Mouse (Mus musculus): ENCODE measurements around the gene Gpr155.

The Gpr155 gene

DNA sequence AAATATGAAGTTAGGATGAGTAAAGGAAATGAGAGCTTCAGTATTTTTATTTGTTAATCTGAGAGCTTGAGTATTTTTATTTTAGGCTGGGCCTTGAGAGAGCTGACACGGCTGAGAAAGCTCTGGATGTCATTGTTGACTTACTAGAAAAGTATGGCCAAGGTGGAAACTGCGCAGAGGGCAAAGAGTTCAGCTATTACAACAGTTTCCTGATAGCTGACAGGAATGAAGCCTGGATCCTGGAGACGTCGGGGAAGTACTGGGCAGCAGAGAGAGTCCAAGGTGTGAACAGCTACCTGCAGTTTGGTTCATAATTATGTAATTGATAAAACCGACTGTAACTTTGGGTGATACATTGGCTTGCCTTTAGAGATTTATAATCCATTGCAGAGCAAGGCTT is 67.2 kb downstream of the Gpr155 start:
- no peak for DNase-seq (ENCODE audit: low spot score)

DNA sequence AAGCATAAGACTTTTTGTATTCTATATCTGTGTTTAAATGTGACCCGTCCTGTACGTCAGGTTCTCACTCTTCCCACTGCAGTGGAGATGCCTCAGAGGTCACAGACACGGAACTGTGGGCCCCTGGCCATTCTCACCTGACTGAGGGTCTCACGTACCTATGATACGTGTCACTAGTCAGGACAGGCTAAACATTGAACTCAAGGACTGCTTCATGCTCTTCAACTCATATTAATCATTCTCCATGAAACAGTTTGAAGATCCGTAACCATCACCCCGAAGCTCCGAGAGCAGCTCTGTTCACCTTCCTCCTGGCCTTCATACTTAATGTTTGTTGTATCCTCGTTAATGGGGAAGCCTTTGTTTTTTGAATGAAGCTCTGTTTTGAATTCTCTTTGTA is 68.9 kb downstream of the Gpr155 start:
- no peak for DNase-seq (ENCODE audit: low spot score)

GRCm38 (mm10) chr2:73314311-73314710 is 72.1 kb downstream of the Gpr155 start:
- no peak for DNase-seq (ENCODE audit: low spot score)

GRCm38 (mm10) chr2:73313117-73313501 is 73.3 kb downstream of the Gpr155 start:
- DNase-seq (ENCODE audit: low spot score), result peak; percentile 58

DNA sequence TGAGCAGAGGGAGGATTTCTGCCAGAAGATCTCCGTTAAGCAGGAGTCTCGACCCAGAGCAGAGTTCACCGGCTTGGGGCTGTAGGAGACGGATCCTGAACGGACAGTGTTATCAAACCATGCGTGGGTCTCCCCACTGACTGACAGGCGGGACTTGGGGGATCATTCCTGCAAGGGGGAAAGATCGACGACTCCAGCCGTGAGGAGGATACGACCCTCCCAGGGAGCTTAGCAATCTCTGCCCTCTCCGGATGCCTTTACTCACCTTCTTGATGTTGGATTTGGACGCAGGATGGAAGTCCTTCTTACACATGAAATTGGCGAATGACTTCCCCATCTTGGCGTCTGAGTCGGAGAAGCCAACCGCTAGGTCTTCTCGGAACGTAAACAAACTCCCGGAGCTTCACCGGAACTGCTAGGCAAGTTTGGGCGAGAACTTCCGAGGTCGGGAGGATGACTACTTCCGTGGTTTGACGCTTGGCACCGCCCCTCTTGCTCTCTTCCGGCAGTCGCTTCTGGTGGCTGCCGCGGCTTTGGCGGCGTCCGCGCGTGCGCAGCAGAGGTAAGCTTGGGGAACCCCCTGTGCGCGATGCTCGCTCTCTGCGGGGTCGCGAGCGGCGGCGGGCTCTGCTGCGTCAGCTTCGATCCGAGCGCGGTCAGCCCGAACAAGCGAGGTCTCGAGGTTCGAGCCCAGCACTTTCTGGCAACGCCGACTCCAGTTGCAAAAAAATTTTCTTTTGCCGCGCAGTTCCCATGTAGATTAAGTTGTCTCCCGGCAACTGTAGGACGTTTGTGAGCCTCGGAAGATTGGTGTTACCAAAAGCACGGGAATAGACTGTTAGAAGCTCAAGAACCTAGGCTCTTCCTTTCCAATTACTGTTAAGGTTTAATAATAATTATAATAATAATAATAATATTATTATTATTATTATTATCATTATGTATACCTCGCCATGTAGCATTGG is 73.9 kb downstream of the Gpr155 start, which contains the start of the genes Scrn3 and Cir1:
Gene Scrn3 (plus strand): TSS at position 450 of the 965 bp plus-strand sequence.
Gene Cir1 (minus strand): TSS at position 550 of the 965 bp plus-strand sequence.
- DNase-seq (ENCODE audit: low spot score), result peak; percentile 97

- DNase-seq (ENCODE audit: low spot score), result no peak
These were observed 80.4 kb downstream of the Gpr155 start for GRCm38 (mm10) chr2:73306006-73306405.

GRCm38 (mm10) chr2:73304506-73304905 is 81.9 kb downstream of the Gpr155 start:
- no peak for DNase-seq (ENCODE audit: low spot score)

DNA sequence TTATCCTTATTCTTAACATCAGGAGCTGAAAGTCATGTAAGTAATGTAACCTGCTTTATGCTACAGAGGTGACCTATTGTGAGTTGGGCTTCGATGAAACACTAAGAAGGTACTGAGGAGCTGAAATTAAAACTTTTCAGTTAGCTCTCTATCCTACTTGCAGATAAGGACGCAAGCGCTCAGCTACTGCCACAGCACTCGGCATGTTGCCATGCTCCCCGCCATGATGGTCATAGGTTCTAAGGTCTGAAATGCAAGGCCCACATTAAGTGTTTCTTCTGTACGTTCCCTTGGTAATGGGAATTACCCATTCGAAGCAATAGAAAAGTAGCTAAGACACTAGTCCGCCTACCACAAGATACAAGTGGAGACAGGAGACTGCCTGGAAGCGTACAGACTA is 83.7 kb downstream of the Gpr155 start:
- no peak for DNase-seq (ENCODE audit: low spot score)

DNA sequence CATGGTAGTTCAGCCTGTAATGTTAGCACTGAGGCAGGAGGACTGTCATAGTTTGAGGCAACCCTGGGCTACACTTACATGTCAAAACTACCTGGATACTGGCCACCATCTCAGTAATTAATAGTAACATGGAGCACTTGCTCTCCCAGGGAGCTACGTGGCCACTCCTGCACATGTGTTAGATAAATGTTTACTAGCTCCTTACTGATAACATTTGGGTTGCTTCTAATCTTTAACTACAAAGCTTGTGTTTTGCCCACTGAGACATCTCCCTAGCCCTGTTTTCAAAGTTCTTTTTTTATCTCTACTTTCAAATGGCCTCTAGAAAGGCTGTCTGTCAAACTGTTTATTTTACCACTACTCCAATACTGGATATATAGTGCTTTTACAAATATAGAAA is 84.4 kb downstream of the Gpr155 start:
- no peak for DNase-seq (ENCODE audit: low spot score)

DNA sequence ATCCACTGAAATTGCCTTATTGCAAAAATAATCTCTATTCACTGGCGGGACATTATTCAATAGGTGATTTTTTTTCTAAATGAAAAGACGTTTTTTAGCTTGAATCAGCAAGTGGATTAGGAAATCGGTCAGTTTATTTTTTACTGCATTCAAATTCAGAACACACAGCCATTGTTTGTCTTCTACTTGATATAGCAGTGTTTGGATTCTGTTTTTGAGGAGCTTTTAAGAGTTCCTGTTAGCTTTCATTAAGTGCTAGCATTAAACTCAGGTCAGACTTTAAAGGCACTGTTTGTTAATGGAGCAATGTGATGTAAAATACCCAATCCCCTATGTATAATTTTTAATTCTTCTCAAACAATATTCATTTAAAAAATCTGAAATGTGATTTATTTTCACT is 87.5 kb downstream of the Gpr155 start:
- no peak for DNase-seq (ENCODE audit: low spot score)

DNA sequence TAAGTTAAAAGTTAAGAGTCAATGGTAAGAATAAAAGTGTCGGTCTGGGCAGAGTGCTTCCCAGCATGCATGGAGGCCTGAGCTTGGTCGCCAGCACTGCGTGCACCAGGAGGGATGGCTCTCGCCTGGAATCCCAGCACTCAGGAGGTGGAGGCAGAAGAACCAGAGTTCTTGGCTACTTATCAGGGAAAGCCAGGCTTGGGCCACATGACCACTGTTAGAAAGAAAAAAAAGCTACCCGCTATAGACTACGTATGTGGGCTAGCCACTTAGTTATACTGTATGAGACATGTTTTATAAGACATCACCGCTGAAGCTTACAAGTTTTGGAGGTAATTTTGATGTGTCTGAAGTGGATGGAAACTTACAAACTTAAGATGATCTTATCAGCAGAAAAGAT is 88.2 kb downstream of the Gpr155 start:
- DNase-seq (ENCODE audit: low spot score), result no peak

DNA sequence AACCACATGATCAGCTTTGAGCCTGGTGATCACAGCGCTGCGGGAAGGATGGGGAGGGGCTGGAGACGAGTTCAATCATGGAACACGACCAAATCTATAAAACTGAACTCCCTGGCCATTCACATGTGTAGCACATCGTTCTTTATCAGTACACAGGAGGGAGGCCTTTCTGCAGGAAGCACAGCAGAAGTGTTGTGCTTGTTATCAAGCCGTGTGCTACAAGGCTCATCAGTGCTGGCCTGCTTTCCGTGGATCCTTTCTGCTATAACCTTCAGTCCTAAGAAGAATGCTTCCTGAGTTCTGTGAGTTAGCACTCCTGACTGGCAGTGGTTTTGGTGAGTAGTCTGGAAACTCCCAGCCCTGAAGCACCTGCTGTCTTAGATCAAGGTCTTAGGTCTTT is 91.3 kb downstream of the Gpr155 start:
- DNase-seq (ENCODE audit: low spot score), result no peak
